Mouse (Mus musculus): ENCODE measurements around the gene Fam83f.

The Fam83f gene

DNA sequence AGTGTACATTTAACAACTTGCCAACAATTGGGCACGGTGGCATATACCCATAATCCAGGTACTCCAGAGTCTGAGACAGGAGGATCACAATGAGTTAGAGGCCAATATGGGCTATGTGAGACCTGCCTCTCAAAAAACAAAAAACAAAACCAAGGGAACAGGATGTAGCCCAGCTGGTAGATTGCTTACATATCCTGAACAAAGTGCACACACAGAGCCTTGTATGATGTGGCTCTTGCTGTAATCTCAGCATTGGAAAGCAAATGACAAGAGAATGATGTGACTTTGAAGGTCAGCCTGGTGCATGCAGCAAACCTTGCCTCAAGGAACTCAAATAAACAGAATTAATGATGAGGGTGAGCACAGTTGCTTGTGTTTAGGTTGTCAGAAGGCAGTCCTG lies 70.2 kb downstream of the Fam83f start:
- DNase-seq (ENCODE audit: low spot score in 2 of 2) = no peak

DNA sequence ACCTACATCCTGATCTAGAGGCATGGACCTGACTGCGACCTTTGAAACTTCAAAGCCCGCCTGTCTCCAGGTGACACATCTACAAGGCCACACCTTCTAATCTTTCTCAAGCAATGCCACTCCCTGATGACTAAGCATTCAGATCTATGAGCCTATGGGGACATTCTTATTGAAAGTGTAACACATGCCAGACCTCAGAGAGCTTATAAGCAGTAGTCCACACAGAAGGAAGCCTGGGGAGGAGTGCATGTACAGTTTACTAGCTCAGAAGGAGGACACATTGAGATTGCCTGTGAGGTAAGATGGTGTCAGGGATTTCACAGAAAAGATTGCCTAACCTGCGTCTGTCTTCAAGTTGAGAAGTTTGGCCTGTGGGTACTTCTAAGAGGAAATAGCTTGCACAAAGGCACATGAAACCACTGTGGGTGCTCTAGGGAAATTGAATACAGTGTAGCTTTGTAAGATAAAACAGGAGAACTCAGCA lies 71.4 kb downstream of the Fam83f start:
- no peak for DNase-seq (ENCODE audit: low spot score in 2 of 2)

DNA sequence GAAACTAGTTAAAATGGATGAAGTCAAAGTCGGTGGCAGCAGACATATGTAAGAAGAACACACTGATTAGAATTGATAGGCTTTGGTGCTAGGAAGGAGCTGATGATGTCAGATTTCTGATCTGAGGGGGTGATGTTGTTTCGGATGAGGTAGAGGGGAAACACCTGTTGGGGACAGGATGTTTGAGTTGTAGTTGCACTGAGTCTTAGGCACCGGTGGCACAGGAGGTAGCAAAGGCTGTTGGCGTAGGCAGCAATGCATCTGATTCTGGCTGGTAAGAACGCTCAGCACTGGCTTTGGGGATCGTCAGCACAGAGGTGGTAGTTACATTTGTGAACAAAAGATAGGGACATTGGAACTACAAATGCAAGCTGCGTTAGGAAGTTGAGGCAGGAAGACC lies 72.0 kb downstream of the Fam83f start:
- no peak for DNase-seq (ENCODE audit: low spot score in 2 of 2)

DNA sequence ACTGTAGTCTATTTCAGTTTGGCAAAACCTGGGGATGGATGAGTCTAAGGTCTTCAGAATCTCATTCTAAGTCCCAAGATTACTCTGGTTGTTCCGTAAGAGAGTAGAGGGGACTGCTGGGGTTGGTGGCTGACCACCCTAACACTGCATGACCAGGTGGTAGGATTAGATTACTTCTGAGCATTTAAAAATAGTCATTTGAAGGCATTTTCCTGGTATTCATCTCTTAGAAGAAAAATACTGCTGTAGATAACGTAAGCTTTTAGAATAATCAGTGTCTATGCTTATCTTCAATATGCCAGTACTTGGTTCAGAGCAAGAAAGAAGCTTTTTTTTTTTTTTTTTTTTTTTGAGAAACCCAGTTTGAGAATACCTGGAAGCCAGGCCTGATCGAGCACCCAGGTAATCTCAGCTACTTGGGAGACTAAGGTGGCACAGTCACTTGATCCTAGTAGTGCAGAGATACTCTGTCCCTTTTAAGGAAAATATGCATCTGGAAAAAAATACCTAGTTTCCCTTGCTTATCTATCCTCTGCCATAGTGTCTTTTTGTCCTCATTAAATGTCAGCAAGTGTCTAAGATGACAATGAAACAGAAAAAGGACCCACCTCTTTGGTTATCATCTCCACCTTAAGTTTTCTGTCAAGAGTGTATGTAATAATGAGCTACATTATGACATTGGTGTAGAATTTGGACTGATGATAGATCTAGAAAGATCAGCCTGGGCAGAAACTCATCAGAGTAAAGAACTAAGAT lies 73.2 kb downstream of the Fam83f start:
- DNase-seq (ENCODE audit: low spot score in 2 of 2) = no peak

DNA sequence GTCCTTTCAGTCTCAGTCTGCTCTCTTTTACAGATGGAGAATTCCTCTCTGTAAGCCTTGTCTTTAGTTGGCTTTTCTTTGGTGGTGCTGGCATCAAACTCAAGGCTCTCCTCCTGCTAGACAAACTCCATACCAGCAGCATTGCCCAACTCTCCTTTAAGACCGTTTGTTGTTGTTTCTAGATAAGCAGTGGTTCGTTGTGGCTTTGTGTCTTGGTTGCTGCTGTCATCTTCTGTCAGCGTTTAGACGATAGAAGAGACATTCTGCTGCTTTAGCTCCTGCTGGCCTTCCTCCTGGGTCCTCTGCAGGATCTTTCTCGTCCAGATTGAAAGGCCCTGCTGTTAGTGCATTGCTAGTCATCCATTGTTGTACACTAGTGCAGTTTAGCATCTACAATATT lies 77.3 kb downstream of the Fam83f start:
- no peak for DNase-seq (ENCODE audit: low spot score in 2 of 2)
